Mouse (Mus musculus): ENCODE results near the gene Dand5. TPM values are rescaled to one million over a fixed set of nuclear protein-coding genes. Genes with fewer than 3 reads are reported as not detected.
A peak's percentile ranks its signal among the peaks of the same experiment; 100 is the strongest.

The Dand5 gene
- polyA plus RNA-seq, 1 experiment, result 9.4 TPM

GRCm38 (mm10) chr8:84815547-84815946, 7.1 kb downstream of the Dand5 start:
- Histone ChIP-seq H3K4me3 (ENCODE audit: insufficient read depth, low read depth, low read length) (no peak overlapping the region), H3K27ac (replicated peaks; ENCODE audit: low read depth, low read length) (no peak overlapping the region), H3K4me1 (ENCODE audit: control insufficient read depth, insufficient read depth, insufficient read length, low read length) (0 out of 2 replicates have a peak, but pooled peaks cover 3% of the 10 kb centered on the region)

- Histone ChIP-seq H3K4me1 (ENCODE audit: control insufficient read depth, insufficient read depth, insufficient read length, low read length) (0 out of 2 replicates have a peak, but pooled peaks cover 3% of the 10 kb centered on the region), H3K4me3 (ENCODE audit: insufficient read depth, low read depth, low read length) (no peak overlapping the region), H3K27ac (replicated peaks; ENCODE audit: low read depth, low read length) (no peak overlapping the region)
These were observed 7.8 kb downstream of the Dand5 start for GRCm38 (mm10) chr8:84814555-84815441.

- Histone ChIP-seq H3K27ac (replicated peaks; ENCODE audit: low read depth, low read length) (no peak overlapping the region), H3K4me1 (ENCODE audit: control insufficient read depth, insufficient read depth, insufficient read length, low read length) (0 out of 2 replicates have a peak, but pooled peaks cover 3% of the 10 kb centered on the region), H3K4me3 (ENCODE audit: insufficient read depth, low read depth, low read length) (no peak overlapping the region)
These were observed 8.4 kb downstream of the Dand5 start for GRCm38 (mm10) chr8:84814240-84814554.

GRCm38 (mm10) chr8:84813830-84814229, 8.8 kb downstream of the Dand5 start:
- 0 out of 2 replicates have a peak, but pooled peaks cover 3% of the 10 kb centered on the region for H3K4me1 ChIP-seq (ENCODE audit: control insufficient read depth, insufficient read depth, insufficient read length, low read length)
- H3K4me3 ChIP-seq (ENCODE audit: insufficient read depth, low read depth, low read length), result no peak overlapping the region
- H3K27ac ChIP-seq (replicated peaks; ENCODE audit: low read depth, low read length), result no peak overlapping the region

GRCm38 (mm10) chr8:84813059-84813458, 9.6 kb downstream of the Dand5 start:
- Histone ChIP-seq H3K4me3 (ENCODE audit: insufficient read depth, low read depth, low read length) (no peak overlapping the region), H3K4me1 (ENCODE audit: control insufficient read depth, insufficient read depth, insufficient read length, low read length) (0 out of 2 replicates have a peak, but pooled peaks cover 3% of the 10 kb centered on the region), H3K27ac (replicated peaks; ENCODE audit: low read depth, low read length) (no peak overlapping the region)

- Histone ChIP-seq H3K27ac (replicated peaks; ENCODE audit: low read depth, low read length) (no peak overlapping the region), H3K4me1 (ENCODE audit: control insufficient read depth, insufficient read depth, insufficient read length, low read length) (0 out of 2 replicates have a peak, but pooled peaks cover 3% of the 10 kb centered on the region), H3K4me3 (ENCODE audit: insufficient read depth, low read depth, low read length) (no peak overlapping the region)
These were observed 11.3 kb downstream of the Dand5 start for GRCm38 (mm10) chr8:84811303-84811702.

GRCm38 (mm10) chr8:84810896-84811295, 11.7 kb downstream of the Dand5 start:
- Histone ChIP-seq H3K4me3 (ENCODE audit: insufficient read depth, low read depth, low read length) (peak overlapping the region; percentile 24; the same call in 1 of the 2 replicates), H3K27ac (replicated peaks; ENCODE audit: low read depth, low read length) (no peak overlapping the region), H3K4me1 (ENCODE audit: control insufficient read depth, insufficient read depth, insufficient read length, low read length) (0 out of 2 replicates have a peak, but pooled peaks cover 3% of the 10 kb centered on the region)

GRCm38 (mm10) chr8:84809941-84810280, 12.7 kb downstream of the Dand5 start:
- Histone ChIP-seq H3K4me3 (ENCODE audit: insufficient read depth, low read depth, low read length) (no peak overlapping the region), H3K4me1 (ENCODE audit: control insufficient read depth, insufficient read depth, insufficient read length, low read length) (no peaks in the 10 kb centered on the region), H3K27ac (replicated peaks; ENCODE audit: low read depth, low read length) (no peak overlapping the region)

- Histone ChIP-seq H3K4me3 (ENCODE audit: insufficient read depth, low read depth, low read length) (no peak overlapping the region), H3K4me1 (ENCODE audit: control insufficient read depth, insufficient read depth, insufficient read length, low read length) (no peaks in the 10 kb centered on the region), H3K27ac (replicated peaks; ENCODE audit: low read depth, low read length) (no peak overlapping the region)
These were observed 13.3 kb downstream of the Dand5 start for GRCm38 (mm10) chr8:84809109-84809940.

- no peak overlapping the region for H3K4me3 ChIP-seq (ENCODE audit: insufficient read depth, low read depth, low read length)
- no peaks in the 10 kb centered on the region for H3K4me1 ChIP-seq (ENCODE audit: control insufficient read depth, insufficient read depth, insufficient read length, low read length)
- no peak overlapping the region for H3K27ac ChIP-seq (replicated peaks; ENCODE audit: low read depth, low read length)
These were observed 16.6 kb downstream of the Dand5 start for GRCm38 (mm10) chr8:84806031-84806430.

GRCm38 (mm10) chr8:84799999-84800831, 22.4 kb downstream of the Dand5 start, which contains the start of gene Nfix:
Gene Nfix (minus strand): TSS chr8:84800344.
- H3K4me3 ChIP-seq (ENCODE audit: insufficient read depth, low read depth, low read length), result peak within 1 kb of the TSS; percentile 80
- H3K27ac ChIP-seq (replicated peaks; ENCODE audit: low read depth, low read length), result peak within 1 kb of the TSS; percentile 54

GRCm38 (mm10) chr8:84799136-84799931, 23.3 kb downstream of the Dand5 start:
- peak overlapping the region; percentile 54 for H3K27ac ChIP-seq (replicated peaks; ENCODE audit: low read depth, low read length)
- H3K4me1 ChIP-seq (ENCODE audit: control insufficient read depth, insufficient read depth, insufficient read length, low read length), result peaks cover 22% of the 10 kb centered on the region

More at GRCm38 (mm10) chr8:84799999-84800831, 22.4 kb downstream of the Dand5 start, which contains the start of gene Nfix:
- peaks cover 16% of the 10 kb centered on the region for H3K4me1 ChIP-seq (ENCODE audit: control insufficient read depth, insufficient read depth, insufficient read length, low read length)

GRCm38 (mm10) chr8:84798446-84799135, 24.0 kb downstream of the Dand5 start:
- peak overlapping the region; percentile 80 for H3K4me3 ChIP-seq (ENCODE audit: insufficient read depth, low read depth, low read length)
- H3K4me1 ChIP-seq (ENCODE audit: control insufficient read depth, insufficient read depth, insufficient read length, low read length), result peaks cover 26% of the 10 kb centered on the region
- peak overlapping the region; percentile 40 for H3K27ac ChIP-seq (replicated peaks; ENCODE audit: low read depth, low read length)

More at GRCm38 (mm10) chr8:84799136-84799931, 23.3 kb downstream of the Dand5 start:
- peak overlapping the region; percentile 80 for H3K4me3 ChIP-seq (ENCODE audit: insufficient read depth, low read depth, low read length)
